Mouse (Mus musculus): ENCODE results near the gene Slc11a2.

DNA sequence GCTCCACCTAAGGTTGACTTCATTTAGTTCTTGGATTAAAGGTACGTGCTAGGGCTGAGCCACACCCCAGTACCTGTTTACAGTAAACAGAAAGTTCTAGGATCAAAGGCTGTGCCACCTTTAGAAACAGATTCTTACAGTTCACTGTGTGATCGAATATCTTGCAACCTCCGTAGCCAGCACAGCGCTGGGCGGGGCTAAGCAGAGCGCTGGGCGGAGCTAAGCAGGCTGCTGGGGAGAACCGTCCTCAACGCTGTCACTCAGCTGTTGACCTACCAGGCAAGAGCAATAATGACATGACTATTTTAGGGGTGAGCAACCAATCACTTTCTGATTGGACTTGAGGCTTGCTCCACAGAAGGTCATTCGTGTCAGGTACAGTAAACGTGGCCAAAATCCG, 36.1 kb upstream of the Slc11a2 start:
- no peak for TF ChIP-seq ZNF384 (IDR thresholded peaks at IDR 0.05; ENCODE audit: low read depth, low read length)
- TF ChIP-seq CHD2 (IDR thresholded peaks at IDR 0.05; ENCODE audit: low read depth, low read length) = no peak
- TF ChIP-seq ZC3H11A (IDR thresholded peaks at IDR 0.05; ENCODE audit: borderline replicate concordance, low read depth, low read length) = no peak
